Mouse (Mus musculus) liver, embryonic 16.5 days (tissue): ENCODE results near the gene Glyr1. TPM values are rescaled to one million over a fixed set of nuclear protein-coding genes. Genes with fewer than 3 reads are reported as not detected.
A peak's percentile ranks its signal among the peaks of the same experiment; 100 is the strongest.

ENCODE experiments used
- ATAC-seq: fragments of 200-750 bp; cut with Nextera tagmentation; 2 replicates; pipeline ENCODE4 v1.8.0; 2017; ENCODE audit warnings: low read depth, mild to moderate bottlenecking, moderate number of reproducible peaks, moderate library complexity
- H3K27ac ChIP-seq: fragments of 300-500 bp; sonication (generic); 2 replicates; pipeline ENCODE4 v1.5.1; 2014; ENCODE audit warnings: mild to moderate bottlenecking, low read length
- H3K27me3 ChIP-seq: fragments of 300-500 bp; sonication (generic); 2 replicates; pipeline ENCODE4 v1.6.1; 2014; ENCODE audit warnings: low read depth, low read length, mixed read lengths; ENCODE audit not compliant: control insufficient read depth, insufficient read depth
- H3K36me3 ChIP-seq: fragments of 300-500 bp; sonication (generic); 2 replicates; pipeline ENCODE4 v1.6.1; 2014; ENCODE audit warnings: mild to moderate bottlenecking; ENCODE audit not compliant: control insufficient read depth, insufficient read depth
- H3K4me1 ChIP-seq: fragments of 300-500 bp; sonication (generic); 2 replicates; pipeline ENCODE4 v1.6.1; 2014; ENCODE audit warnings: low read depth, low read length, mixed read lengths; ENCODE audit not compliant: control insufficient read depth
- H3K4me2 ChIP-seq: fragments of 300-500 bp; sonication (generic); 2 replicates; pipeline ENCODE4 v1.6.1; 2014; ENCODE audit warnings: low read depth, low read length, mixed read lengths
- H3K4me3 ChIP-seq: fragments of 300-500 bp; sonication (generic); 2 replicates; pipeline ENCODE4 v1.5.1; 2014; ENCODE audit warnings: low read depth, mild to moderate bottlenecking, low read length
- H3K9ac ChIP-seq: fragments of 300-500 bp; sonication (generic); 2 replicates; pipeline ENCODE4 v1.6.1; 2014; ENCODE audit warnings: low read depth, low read length
- H3K9me3 ChIP-seq: fragments of 300-500 bp; sonication (generic); replicated peaks from 2 replicates; pipeline ENCODE4 v1.6.1; 2016; ENCODE audit warnings: low read length; ENCODE audit not compliant: control insufficient read depth
- WGBS: fragments of 180-500 bp; shearing (Covaris S2); extraction: QIAGEN DNeasy Blood & Tissue Kit; methylation state at CpG from one replicate; pipeline ENCODE4 v1.1.7; 2014; ENCODE audit not compliant: insufficient replicate concordance; 5-methylcytosine and 5-hydroxymethylcytosine counted together
- polyA plus RNA-seq: library from polyadenylated mRNA; unstranded; fragments of >200 nt; fragmentation: Nextera tagmentation; extraction: Ambion mirVana; gene quantifications from 2 replicates; pipeline ENCODE4 v1.2.1, GENCODE M21; 2015

Gene Glyr1
- polyA plus RNA-seq, 1 experiment from 2014 or later: 45.1 TPM

DNA sequence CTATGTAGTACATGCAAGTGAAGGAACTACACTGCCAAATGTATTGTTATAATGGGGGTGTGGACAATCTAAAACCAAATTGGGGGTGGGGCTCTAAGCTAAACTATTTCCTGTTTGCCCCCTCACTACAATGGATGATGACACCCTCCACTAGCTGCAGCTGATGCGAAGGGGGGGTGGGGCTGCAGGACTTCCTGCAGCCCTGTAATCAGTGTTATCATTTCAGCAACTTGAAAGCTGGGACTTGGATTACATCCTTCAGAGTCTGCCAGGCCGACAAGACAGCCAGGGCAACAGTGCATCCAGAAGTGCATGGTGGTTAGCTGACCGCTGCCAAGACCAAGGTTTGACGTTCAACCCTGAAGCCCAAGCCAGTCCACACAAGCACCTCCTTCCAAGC is 78.0 kb downstream of the Glyr1 start:
- ATAC-seq: no peak
- Histone ChIP-seq H3K36me3 (no peaks in the 10 kb centered on the region), H3K4me2 (no peak overlapping the region), H3K27ac (no peak overlapping the region), H3K4me3 (no peak overlapping the region), H3K4me1 (peaks cover 3% of the 10 kb centered on the region; the same call in 1 of the 2 replicates), H3K9ac (no peak overlapping the region), H3K9me3 (no peaks in the 10 kb centered on the region), H3K27me3 (no peaks in the 10 kb centered on the region)
- WGBS: 32% methylated on average over 4 of the region's 4 CpGs

DNA sequence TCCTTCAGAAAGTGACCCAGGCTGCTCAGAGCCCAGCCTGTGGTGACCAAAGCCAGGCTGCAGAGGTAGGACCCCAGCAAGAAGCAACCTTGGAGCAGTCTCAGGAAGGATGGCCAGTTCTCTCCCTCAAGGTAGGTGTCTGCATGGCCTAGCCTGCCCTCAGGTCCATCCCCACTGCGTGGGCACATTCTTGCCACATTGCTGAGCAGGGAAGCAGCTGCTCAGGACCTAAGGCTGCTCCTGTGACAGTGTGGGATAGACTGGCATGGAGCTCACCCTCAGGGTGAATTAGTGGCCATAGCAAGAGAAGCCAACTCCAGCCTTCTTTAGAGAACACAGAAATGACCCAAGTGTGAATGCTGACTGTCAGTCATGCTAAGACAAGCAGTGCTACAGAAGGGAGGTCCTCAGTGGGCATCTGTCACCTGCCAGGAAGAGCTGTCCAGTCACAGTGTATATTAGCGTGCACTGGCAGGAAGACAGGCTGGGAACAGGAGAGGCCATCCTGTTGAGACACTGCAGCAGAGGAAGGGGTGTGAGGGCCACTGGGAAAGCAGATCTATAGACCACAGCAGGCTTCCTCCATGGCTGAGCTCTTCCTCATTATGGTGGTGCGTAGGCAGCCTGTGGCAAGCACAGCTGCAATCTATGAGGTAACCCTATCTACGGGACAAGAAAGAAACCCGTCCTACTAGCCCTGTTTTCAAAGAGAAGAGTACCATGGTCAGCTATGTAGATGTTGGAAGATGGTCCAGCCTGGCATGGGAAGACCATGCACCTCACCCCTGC is 80.4 kb downstream of the Glyr1 start:
- H3K4me2 ChIP-seq: no peak overlapping the region
- peaks cover 3% of the 10 kb centered on the region for H3K4me1 ChIP-seq
- WGBS: 34% methylated on average over 5 of the region's 5 CpGs
- ATAC-seq: 0 out of 2 replicates have a peak, but pooled peaks have one; percentile 22
- H3K27ac ChIP-seq: no peak overlapping the region
- no peaks in the 10 kb centered on the region for H3K9me3 ChIP-seq
- H3K27me3 ChIP-seq: no peaks in the 10 kb centered on the region
- H3K9ac ChIP-seq: no peak overlapping the region
- no peaks in the 10 kb centered on the region for H3K36me3 ChIP-seq
- no peak overlapping the region for H3K4me3 ChIP-seq

GRCm38 (mm10) chr16:4968426-4968825 is 81.2 kb downstream of the Glyr1 start:
- no peak for ATAC-seq
- 56% methylated on average over 3 of the region's 3 CpGs for WGBS
- no peak overlapping the region for H3K27ac ChIP-seq
- H3K27me3 ChIP-seq: no peaks in the 10 kb centered on the region
- H3K4me2 ChIP-seq: no peak overlapping the region
- peaks cover 4% of the 10 kb centered on the region for H3K4me1 ChIP-seq
- no peaks in the 10 kb centered on the region for H3K36me3 ChIP-seq
- H3K4me3 ChIP-seq: no peak overlapping the region
- no peak overlapping the region for H3K9ac ChIP-seq
- no peaks in the 10 kb centered on the region for H3K9me3 ChIP-seq

GRCm38 (mm10) chr16:4965392-4966129 is 84.1 kb downstream of the Glyr1 start:
- Histone ChIP-seq H3K4me1 (peaks cover 14% of the 10 kb centered on the region), H3K36me3 (no peaks in the 10 kb centered on the region), H3K9ac (no peak overlapping the region), H3K4me2 (no peak overlapping the region), H3K9me3 (no peaks in the 10 kb centered on the region), H3K27ac (no peak overlapping the region), H3K4me3 (no peak overlapping the region), H3K27me3 (no peaks in the 10 kb centered on the region)
- 72% methylated on average over 8 of the region's 8 CpGs for WGBS
- no peak for ATAC-seq

GRCm38 (mm10) chr16:4964731-4965391 is 84.8 kb downstream of the Glyr1 start:
- Histone ChIP-seq H3K4me2 (peak overlapping the region; percentile 96), H3K9me3 (no peaks in the 10 kb centered on the region), H3K27ac (peak overlapping the region; percentile 91), H3K27me3 (no peaks in the 10 kb centered on the region), H3K4me3 (peak overlapping the region; percentile 81), H3K36me3 (no peaks in the 10 kb centered on the region), H3K9ac (peak overlapping the region; percentile 94), H3K4me1 (peaks cover 14% of the 10 kb centered on the region)
- ATAC-seq: no peak
- WGBS: 12% methylated on average over 13 of the region's 13 CpGs

Other genes starting within 250 kb of the Glyr1 start
- gene 4930562C15Rik, start 214.4 kb downstream of the Glyr1 start, polyA plus RNA-seq: 0.05 TPM in 1 of 2 replicates, not detected in the other
- gene Ubald1, start 169.5 kb downstream of the Glyr1 start, polyA plus RNA-seq: 10.8 and 13.3 TPM in 2 replicates
- 28.2 and 30.4 TPM in 2 replicates for gene Mgrn1, start 163.6 kb downstream of the Glyr1 start, polyA plus RNA-seq
- 47.8 and 49.1 TPM in 2 replicates for gene Nudt16l1, start 111.1 kb downstream of the Glyr1 start, polyA plus RNA-seq
- gene Anks3, start 85.7 kb downstream of the Glyr1 start, polyA plus RNA-seq: 16.5 and 16.7 TPM in 2 replicates
- gene Sept12, start 52.0 kb downstream of the Glyr1 start, polyA plus RNA-seq: not detected in 2 replicates
- 9.0 and 9.4 TPM in 2 replicates for gene Smim22, start 42.6 kb downstream of the Glyr1 start, polyA plus RNA-seq
- gene Rogdi, start 36.3 kb downstream of the Glyr1 start, polyA plus RNA-seq: 72.5 and 83.9 TPM in 2 replicates
- 6.9 and 7.6 TPM in 2 replicates for gene Ubn1, start 194 bp upstream of the Glyr1 start, polyA plus RNA-seq
- gene Ppl, start 82.6 kb upstream of the Glyr1 start, polyA plus RNA-seq: 0.53 and 0.65 TPM in 2 replicates
- 0.04 and 0.05 TPM in 2 replicates for gene Sec14l5, start 97.2 kb upstream of the Glyr1 start, polyA plus RNA-seq
- 11.7 and 12.2 TPM in 2 replicates for gene Nagpa, start 154.1 kb upstream of the Glyr1 start, polyA plus RNA-seq
- 0.81 and 0.93 TPM in 2 replicates for gene AU021092, start 172.4 kb upstream of the Glyr1 start, polyA plus RNA-seq
- 11.2 and 11.8 TPM in 2 replicates for gene Alg1, start 183.8 kb upstream of the Glyr1 start, polyA plus RNA-seq
- gene Eef2kmt, start 206.1 kb upstream of the Glyr1 start, polyA plus RNA-seq: 8.2 and 8.5 TPM in 2 replicates